Mouse (Mus musculus) liver, embryonic 14.5 days (tissue): Measurements from ENCODE around the gene Tmco5. TPM values are rescaled to one million over a fixed set of nuclear protein-coding genes. Genes with fewer than 3 reads are reported as not detected.

Experiments used
- ATAC-seq: fragments of 200-750 bp; cut with Nextera tagmentation; 2 replicates; pipeline ENCODE4 v1.8.0; 2017; ENCODE audit warnings: moderate number of reproducible peaks, mild to moderate bottlenecking, moderate library complexity; ENCODE audit not compliant: insufficient read depth
- DNase-seq, 3 experiments: peaks; one replicate each; pipeline ENCODE4 v3.0.0-alpha.2; 2012 to 2013; ENCODE audit warnings: low read depth in 3 of 3, low spot score in 3 of 3
- H3K27ac ChIP-seq: fragments of 300-500 bp; sonication (generic); 2 replicates; pipeline ENCODE4 v1.5.1; 2014; ENCODE audit warnings: moderate library complexity, mild to moderate bottlenecking, control low read depth, inconsistent platforms
- H3K27me3 ChIP-seq: fragments of 300-500 bp; sonication (generic); 2 replicates; pipeline ENCODE4 v1.6.1; 2014; ENCODE audit warnings: mild to moderate bottlenecking, low read length, moderate library complexity; ENCODE audit not compliant: control insufficient read depth, insufficient read depth
- H3K36me3 ChIP-seq: fragments of 300-500 bp; sonication (generic); replicated peaks from 2 replicates; pipeline ENCODE4 v1.6.1; 2014; ENCODE audit warnings: low read depth; ENCODE audit not compliant: control insufficient read depth, insufficient read depth
- H3K4me1 ChIP-seq, 2 experiments: fragments of 200-500 bp in 1 of 2; fragments of 300-500 bp in 1 of 2; sonication (generic) in 1 of 2; replicated peaks; 2 replicates each; pipeline ENCODE4 v1.6.1; 2012 to 2014; ENCODE audit warnings: antibody characterized with exemption in 1 of 2, inconsistent platforms in 1 of 2, low read length in 1 of 2; ENCODE audit not compliant: control insufficient read depth in 2 of 2, insufficient read depth in 2 of 2
- H3K4me2 ChIP-seq: fragments of 300-500 bp; sonication (generic); 2 replicates; pipeline ENCODE4 v1.6.1; 2014; ENCODE audit warnings: low read depth, mild to moderate bottlenecking, control low read depth, moderate library complexity
- H3K4me3 ChIP-seq, 2 experiments: fragments of 200-500 bp in 1 of 2; fragments of 300-500 bp in 1 of 2; sonication (generic) in 1 of 2; 2 replicates each; pipeline ENCODE4 v1.5.1; 2012 to 2014; ENCODE audit warnings: low read depth in 2 of 2, low read length in 2 of 2, mild to moderate bottlenecking in 2 of 2, control low read depth in 1 of 2, inconsistent platforms in 1 of 2, moderate library complexity in 1 of 2; ENCODE audit not compliant: insufficient read depth in 1 of 2
- H3K9ac ChIP-seq: fragments of 300-500 bp; sonication (generic); replicated peaks from 2 replicates; pipeline ENCODE4 v1.6.1; 2014; ENCODE audit warnings: mild to moderate bottlenecking, control low read depth, moderate library complexity
- H3K9me3 ChIP-seq: fragments of 300-500 bp; sonication (generic); 2 replicates; pipeline ENCODE4 v1.6.1; 2016; ENCODE audit warnings: low read length, mixed read lengths; ENCODE audit not compliant: control insufficient read depth
- CTCF ChIP-seq: IDR thresholded peaks from 2 replicates; pipeline ENCODE4 v1.5.1; 2016; ENCODE audit warnings: antibody characterized with exemption, low read depth, control low read depth
- EP300 ChIP-seq: IDR thresholded peaks from 2 replicates; pipeline ENCODE4 v1.6.1; 2016; ENCODE audit warnings: antibody characterized with exemption, low read depth
- WGBS: fragments of 180-500 bp; shearing (Covaris S2); extraction: QIAGEN DNeasy Blood & Tissue Kit; methylation state at CpG from one replicate; pipeline ENCODE4 v1.1.7; 2014; ENCODE audit not compliant: insufficient replicate concordance; 5-methylcytosine and 5-hydroxymethylcytosine counted together
- polyA plus RNA-seq, 2 experiments: library from polyadenylated mRNA; depleted of rRNA in 1 of 2; stranded (reverse) in 1 of 2; unstranded in 1 of 2; fragments of >200 nt; fragmentation: Nextera tagmentation in 1 of 2; extraction: Ambion mirVana in 1 of 2; gene quantifications; 2 replicates each; pipeline versions ENCODE4 v1.2.1 to v1.2.3; 2012 to 2014

The Tmco5 gene
- polyA plus RNA-seq, 2 experiments: not detected

GRCm38 (mm10) chr2:116912334-116913070, 34.0 kb downstream of the Tmco5 start:
- Histone ChIP-seq H3K9ac (no peak overlapping the region), H3K36me3 (no peaks in the 10 kb centered on the region), H3K4me2 (no peak overlapping the region), H3K9me3 (no peaks in the 10 kb centered on the region), H3K27me3 (no peaks in the 10 kb centered on the region), H3K27ac (no peak overlapping the region), H3K4me3 (no peak overlapping the region), H3K4me1 (no peaks in the 10 kb centered on the region; a peak in 1 of 4 replicates)
- 58% methylated on average over 7 of the region's 7 CpGs for WGBS
- DNase-seq (no peak), ATAC-seq (no peak)
- TF ChIP-seq CTCF: no peak
- TF ChIP-seq EP300: no peak

DNA sequence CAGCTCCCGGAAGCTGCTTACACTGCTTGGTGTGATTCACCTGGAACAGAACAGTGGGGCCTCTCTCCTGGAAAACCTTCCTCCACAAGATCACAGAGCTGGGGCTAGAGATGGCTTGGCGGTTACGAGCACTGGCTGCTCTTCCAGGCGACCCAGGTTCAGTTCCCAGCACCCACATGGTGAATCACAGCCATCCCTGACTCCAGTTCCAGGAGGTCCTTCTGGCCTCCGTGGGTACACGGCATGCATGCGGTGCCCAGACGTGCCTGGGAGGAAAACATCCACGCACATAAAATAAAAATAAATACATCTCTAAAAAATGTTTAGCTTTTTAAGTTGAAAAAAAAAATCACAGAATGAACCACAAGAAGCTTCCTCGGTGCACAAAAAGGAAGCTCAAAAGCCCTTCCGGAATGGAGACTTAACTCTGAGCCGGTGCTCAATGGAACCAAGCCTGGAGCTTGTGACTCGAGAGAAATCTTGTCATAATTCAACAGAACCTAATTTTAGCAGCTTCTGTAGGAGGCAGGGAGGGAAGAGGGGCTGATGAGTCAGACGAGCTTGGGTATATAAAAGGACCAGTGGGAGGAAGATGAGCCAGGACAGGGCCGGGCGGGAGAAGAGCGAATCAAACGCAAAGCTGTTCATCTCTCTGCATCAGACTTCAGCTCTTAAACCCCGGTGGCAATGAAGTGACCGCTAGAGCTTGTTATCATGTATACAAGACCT, 35.4 kb downstream of the Tmco5 start:
- WGBS: 65% methylated on average over 20 of the region's 20 CpGs
- ATAC-seq (no peak), DNase-seq (no peak)
- Histone ChIP-seq H3K4me3 (no peak overlapping the region), H3K27ac (no peak overlapping the region), H3K9me3 (no peaks in the 10 kb centered on the region), H3K27me3 (no peaks in the 10 kb centered on the region), H3K36me3 (no peaks in the 10 kb centered on the region), H3K9ac (no peak overlapping the region), H3K4me1 (no peaks in the 10 kb centered on the region), H3K4me2 (no peak overlapping the region)
- TF ChIP-seq EP300: no peak
- TF ChIP-seq CTCF: no peak

DNA sequence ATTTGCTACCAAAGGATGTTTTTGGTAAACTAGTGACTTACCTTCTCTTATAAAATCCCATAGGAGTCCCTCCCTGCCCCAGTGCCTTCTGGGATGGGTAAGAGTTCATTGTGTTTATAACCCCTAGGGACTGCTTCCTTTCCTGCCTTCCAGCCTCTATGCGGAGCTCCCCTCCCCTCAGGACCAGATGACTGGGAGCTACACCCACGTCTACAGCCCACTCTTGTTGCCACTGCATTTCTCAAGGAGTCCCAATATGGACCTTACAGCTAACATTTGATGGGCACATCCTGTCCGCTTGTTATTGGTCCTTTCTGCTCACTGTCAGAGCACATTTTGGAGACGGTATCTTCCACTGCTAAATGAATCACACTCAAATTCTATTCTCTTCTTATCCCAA, 36.1 kb downstream of the Tmco5 start:
- no peak for ATAC-seq
- H3K27ac ChIP-seq: no peak overlapping the region
- WGBS: 59% methylated on average over 4 of the region's 4 CpGs
- H3K9ac ChIP-seq: no peak overlapping the region
- no peaks in the 10 kb centered on the region for H3K9me3 ChIP-seq
- no peak overlapping the region for H3K4me2 ChIP-seq
- no peaks in the 10 kb centered on the region for H3K36me3 ChIP-seq
- no peak for TF ChIP-seq EP300
- no peak for TF ChIP-seq CTCF
- no peak overlapping the region for H3K4me3 ChIP-seq
- DNase-seq: no peak
- no peaks in the 10 kb centered on the region for H3K27me3 ChIP-seq
- no peaks in the 10 kb centered on the region for H3K4me1 ChIP-seq

DNA sequence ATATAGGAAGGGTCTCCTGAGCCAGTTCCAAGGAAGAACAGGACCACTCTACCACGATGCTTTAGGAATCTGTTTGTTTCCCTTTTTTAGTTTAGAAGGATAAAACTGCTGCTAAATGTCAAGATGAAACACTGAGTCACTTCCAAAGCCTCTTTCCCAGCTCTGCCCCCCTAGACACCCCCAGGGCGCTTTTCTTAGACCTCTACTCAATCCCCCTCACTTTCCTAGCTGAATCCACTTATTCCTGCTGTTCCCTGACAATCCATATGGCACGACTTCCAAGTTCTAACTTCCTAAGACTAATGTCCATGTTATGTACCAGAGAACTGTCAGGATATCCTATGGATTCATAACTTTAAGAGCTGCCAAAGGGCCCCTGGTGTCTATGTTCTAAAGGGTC, 40.1 kb downstream of the Tmco5 start:
- Histone ChIP-seq H3K4me1 (peaks cover 0 to 2% of the 10 kb centered on the region in 2 experiments; a peak in 1 of 4 replicates), H3K36me3 (no peaks in the 10 kb centered on the region), H3K27ac (no peak overlapping the region), H3K27me3 (no peaks in the 10 kb centered on the region), H3K9ac (no peak overlapping the region), H3K4me2 (no peak overlapping the region), H3K4me3 (no peak overlapping the region), H3K9me3 (no peaks in the 10 kb centered on the region)
- DNase-seq: no peak
- TF ChIP-seq EP300 (no peak), CTCF (no peak)
- no peak for ATAC-seq
- WGBS: 44% methylated on average over 3 of the region's 3 CpGs
